21 mouse cellular contexts compared by ENCODE assay signal in genomic region chr1:185287066-185287465, GRCm38 (mm10).
"Had no signal": no experiment of that assay in that cellular context is flagged by ENCODE, and none has a peak within 500 bp of the region (broad histone marks: within the 10 kb centered on the region; RNA-seq: fewer than 3 reads in every experiment).

No protein-coding gene starts in this region.

- H3K9me3 ChIP-seq: limb, embryonic 10.5 days; limb, embryonic 13.5 days; liver, embryonic 15.5 days; midbrain, embryonic 12.5 days; midbrain, embryonic 15.5 days; neural tube, embryonic 12.5 days; neural tube, embryonic 15.5 days; stomach, embryonic 15.5 days had no signal

- H3K27ac ChIP-seq: layer of hippocampus, adult 2 months; limb, embryonic 10.5 days; limb, embryonic 13.5 days; liver, embryonic 15.5 days; macrophage; midbrain, embryonic 12.5 days; midbrain, embryonic 15.5 days; neural tube, embryonic 12.5 days; neural tube, embryonic 15.5 days; stomach, embryonic 15.5 days had no signal

- H3K4me3 ChIP-seq: layer of hippocampus, adult 2 months; limb, embryonic 10.5 days; limb, embryonic 13.5 days; liver, embryonic 15.5 days; midbrain, embryonic 12.5 days; midbrain, embryonic 15.5 days; neural tube, embryonic 12.5 days; neural tube, embryonic 15.5 days; stomach, embryonic 15.5 days had no signal

- H3K4me2 ChIP-seq: limb, embryonic 13.5 days; liver, embryonic 15.5 days; midbrain, embryonic 12.5 days; midbrain, embryonic 15.5 days; neural tube, embryonic 12.5 days; neural tube, embryonic 15.5 days; stomach, embryonic 15.5 days had no signal

- H3K4me1 ChIP-seq: limb, embryonic 10.5 days; limb, embryonic 13.5 days; liver, embryonic 15.5 days; midbrain, embryonic 12.5 days; neural tube, embryonic 12.5 days; stomach, embryonic 15.5 days had no signal

- H3K27me3 ChIP-seq: limb, embryonic 13.5 days; liver, embryonic 15.5 days; midbrain, embryonic 12.5 days; midbrain, embryonic 15.5 days; neural tube, embryonic 12.5 days; neural tube, embryonic 15.5 days; stomach, embryonic 15.5 days had no signal

- H3K9ac ChIP-seq: limb, embryonic 13.5 days; liver, embryonic 15.5 days; midbrain, embryonic 12.5 days; midbrain, embryonic 15.5 days; neural tube, embryonic 12.5 days; neural tube, embryonic 15.5 days; stomach, embryonic 15.5 days had no signal

- ATAC-seq: intestine, embryonic 16.5 days; midbrain, embryonic 15.5 days had no signal

- DNase-seq: kidney, adult 2 months; kidney, postnatal 25 days; layer of hippocampus, adult 9-11 months; liver; lung, adult 2 months; right cerebral cortex, adult 18-20 months; right cerebral cortex, postnatal 14 days; right cerebral cortex, postnatal 4 days; spleen, adult 18-20 months; thymus, postnatal 25 days had no signal
